Mouse (Mus musculus) MN1 (cell line): Measurements from ENCODE around the gene Chid1.
"Not testable (repeated sequence)": the region's sequence is repeated elsewhere in the genome, so short reads cannot be mapped to it uniquely, and the experiment has no call there.

Experiments
- DNase-seq: peaks from one replicate; pipeline ENCODE4 v3.0.0-alpha.2; 2016; ENCODE audit warnings: low spot score

Chid1 gene

DNA sequence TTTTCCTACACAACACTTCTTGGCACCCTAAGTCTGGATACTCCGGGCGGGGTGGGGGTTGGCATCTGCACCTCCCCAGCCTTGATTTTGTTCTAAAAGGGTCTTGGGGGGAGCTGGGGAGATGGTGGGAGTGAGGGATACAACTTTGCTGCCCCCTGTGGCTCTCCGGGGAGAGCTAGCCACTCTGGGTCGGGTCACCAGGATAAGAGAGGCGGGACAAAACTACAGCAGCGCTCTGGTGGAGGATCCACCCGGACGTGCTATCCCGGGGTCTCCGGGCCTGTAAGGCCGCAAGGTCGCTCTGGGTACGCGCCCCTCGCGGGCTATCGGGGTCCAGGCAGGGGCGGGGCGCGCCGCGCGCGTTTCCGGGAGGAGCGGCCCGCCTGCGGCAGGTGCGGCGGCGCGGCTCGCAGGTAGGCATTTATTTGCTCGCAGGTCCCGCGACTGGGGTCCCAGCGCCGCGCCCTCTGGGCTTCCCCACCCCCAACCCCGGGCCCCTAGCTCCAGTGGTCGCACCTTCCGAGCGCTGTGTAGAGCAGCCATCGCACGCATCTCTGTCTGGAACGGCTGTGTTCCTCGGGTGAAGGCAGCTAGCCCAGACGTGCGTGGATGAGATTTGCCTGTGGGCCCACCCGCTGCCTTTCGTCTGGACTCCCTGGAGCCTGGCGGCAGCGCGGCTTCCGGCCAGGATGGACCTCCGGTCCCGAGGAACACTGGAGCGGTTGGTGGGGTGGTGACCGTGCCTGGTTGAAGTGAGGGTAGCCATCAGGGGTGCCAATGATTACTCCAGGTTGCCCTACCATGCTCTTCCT, 77.9 kb downstream of the Chid1 start:
- DNase-seq = peak; percentile 49

DNA sequence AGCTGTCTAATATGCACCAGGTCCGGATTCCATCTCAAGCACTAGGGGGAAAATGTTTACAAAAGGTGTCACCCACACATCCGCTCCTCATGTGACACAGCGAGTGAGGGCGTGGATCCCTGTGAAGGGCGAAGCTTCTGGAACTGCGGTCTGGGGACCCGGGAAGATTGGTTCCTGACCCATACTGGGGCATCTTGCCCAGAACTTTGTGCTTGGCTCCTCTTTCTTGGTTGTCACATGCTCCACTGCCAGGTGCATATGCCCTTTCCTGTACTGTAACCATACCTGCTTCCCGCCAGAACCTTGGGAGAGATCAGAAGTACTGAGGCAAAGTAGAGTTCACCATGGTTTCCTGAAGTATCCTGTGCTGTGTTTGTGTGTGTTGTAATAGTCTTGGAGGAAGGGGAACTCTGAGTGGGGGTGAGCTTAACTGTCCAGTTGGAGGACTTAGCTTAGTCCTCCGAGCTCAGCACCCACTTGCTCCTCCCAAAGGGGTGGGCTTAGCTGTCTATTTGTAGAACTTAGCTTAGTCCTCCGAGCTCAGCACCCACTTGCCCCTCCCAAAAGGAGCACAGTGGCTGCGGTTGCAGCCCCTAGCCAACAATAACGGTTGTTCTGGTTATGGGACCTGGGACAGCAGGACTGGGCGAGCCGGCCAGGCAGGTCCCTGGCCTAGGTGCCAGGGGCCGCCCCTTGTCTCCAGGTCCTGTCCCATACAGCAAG, 79.1 kb downstream of the Chid1 start, which contains the start of gene Cracr2b:
Gene Cracr2b, plus strand, starts transcription at position 704 of the 723 bp plus-strand sequence.
- no peak for DNase-seq

DNA sequence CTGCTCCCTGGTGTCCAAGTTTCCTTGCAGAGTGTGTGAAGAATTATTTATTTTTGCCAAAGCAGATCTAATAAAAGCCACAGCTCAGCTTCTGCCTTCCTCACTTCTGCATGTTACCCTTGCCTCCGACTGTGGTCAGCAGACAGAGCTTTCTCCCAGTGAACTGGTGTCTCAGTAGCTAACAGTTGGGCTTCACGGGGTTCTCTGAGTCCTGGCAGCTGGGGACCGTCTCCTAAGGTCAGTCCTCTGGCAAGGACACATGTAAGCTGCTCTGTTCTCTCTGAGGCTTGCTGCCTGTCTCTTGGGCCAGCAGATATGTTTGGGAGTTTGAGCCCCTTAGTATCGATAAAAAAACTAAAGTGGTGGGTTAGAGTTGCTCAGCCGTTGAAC, 79.7 kb downstream of the Chid1 start:
- no peak for DNase-seq

DNA sequence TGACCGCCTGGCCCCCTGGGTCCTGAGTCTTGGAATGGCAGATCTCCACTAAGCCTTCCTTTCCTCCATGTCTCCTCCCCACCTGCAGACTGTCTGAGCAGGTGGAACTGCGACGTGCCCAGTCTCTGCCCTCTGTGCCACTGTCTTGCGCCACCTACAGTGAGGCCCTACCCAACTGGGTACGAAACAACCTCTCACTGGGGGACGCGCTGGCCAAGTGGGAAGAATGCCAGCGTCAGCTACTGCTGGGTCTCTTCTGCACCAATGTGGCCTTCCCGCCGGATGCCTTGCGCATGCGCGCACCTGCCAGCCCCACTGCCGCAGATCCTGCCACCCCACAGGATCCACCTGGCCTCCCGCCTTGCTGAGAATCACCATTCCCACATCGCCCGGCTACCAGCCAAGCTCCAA, 80.4 kb downstream of the Chid1 start:
- DNase-seq = no peak

DNA sequence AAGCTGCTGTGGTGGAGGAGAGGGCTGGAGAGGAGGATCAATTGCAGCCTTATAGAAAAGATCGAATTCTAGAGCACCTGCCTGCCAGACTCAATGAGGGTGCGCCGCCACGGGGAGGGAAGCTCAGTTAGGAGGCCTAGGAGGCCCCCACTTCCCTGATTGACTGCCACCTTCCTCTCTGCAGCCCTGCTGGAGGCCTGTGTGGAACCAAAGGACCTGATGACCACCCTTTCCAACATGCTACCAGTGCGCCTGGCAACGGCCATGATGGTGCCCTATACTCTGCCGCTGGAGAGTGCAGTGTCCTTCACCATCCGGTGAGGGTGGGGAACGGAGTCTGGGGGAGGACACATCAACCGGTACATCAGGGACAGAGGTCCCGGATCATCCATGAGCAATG, 81.0 kb downstream of the Chid1 start:
- DNase-seq = no peak

DNA sequence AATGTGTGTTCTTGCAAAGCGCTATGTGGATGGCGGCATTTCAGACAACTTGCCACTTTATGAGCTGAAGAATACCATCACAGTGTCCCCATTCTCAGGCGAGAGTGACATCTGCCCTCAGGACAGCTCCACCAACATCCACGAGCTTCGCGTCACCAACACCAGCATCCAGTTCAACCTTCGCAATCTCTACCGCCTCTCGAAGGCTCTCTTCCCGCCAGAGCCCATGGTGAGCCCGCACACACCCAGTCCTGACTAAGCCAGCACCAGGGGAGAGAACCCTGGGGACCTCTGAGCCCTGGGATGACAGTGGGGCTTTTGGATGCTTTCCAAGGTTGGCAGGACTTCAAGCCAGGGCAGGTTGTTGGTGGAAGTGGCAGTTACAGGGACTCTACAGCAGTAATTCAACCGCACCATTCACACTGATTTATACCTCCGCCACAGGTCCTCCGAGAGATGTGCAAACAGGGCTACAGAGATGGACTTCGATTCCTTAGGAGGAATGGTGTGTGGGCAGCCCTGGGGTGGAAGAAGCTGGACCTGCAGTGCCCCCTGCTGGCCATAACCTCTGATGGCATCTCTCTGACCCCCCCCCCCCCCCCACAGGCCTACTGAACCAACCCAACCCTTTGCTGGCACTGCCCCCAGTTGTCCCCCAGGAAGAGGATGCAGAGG, 81.5 kb downstream of the Chid1 start:
- DNase-seq = peak; percentile 68

DNA sequence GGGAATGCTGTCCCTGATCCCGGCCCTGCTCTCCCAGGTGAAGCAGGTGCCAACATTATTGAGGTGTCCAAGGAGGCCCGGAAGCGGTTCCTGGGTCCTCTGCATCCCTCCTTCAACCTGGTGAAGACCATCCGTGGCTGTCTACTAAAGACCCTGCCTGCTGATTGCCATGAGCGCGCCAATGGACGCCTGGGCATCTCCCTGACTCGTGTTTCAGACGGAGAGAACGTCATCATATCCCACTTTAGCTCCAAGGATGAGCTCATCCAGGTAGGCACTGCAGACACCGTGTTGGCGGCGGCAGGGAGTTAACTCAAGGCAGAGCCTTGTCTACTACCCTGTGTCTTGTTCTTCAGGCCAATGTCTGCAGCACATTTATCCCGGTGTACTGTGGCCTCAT, 82.4 kb downstream of the Chid1 start:
- no peak for DNase-seq

DNA sequence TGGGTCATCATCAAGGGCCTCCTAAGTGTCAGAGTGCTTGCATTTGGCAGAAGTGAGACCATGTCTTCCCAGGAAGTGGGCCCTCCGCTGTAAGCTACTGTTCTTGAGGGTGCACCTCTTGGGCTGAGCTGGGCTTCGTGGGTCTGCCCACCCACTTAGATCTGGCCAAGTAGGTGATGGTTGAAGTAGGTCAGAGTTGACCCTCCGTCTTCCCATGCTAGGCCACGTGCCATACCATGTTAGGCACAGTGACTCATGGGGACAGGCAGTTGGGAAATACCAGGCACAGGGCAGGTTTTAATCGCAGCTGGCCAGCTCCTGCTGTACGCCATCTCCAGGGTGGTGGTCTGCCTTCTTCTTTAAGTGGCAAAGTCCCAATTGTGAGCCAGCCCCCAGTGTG, 82.9 kb downstream of the Chid1 start:
- no peak for DNase-seq

DNA sequence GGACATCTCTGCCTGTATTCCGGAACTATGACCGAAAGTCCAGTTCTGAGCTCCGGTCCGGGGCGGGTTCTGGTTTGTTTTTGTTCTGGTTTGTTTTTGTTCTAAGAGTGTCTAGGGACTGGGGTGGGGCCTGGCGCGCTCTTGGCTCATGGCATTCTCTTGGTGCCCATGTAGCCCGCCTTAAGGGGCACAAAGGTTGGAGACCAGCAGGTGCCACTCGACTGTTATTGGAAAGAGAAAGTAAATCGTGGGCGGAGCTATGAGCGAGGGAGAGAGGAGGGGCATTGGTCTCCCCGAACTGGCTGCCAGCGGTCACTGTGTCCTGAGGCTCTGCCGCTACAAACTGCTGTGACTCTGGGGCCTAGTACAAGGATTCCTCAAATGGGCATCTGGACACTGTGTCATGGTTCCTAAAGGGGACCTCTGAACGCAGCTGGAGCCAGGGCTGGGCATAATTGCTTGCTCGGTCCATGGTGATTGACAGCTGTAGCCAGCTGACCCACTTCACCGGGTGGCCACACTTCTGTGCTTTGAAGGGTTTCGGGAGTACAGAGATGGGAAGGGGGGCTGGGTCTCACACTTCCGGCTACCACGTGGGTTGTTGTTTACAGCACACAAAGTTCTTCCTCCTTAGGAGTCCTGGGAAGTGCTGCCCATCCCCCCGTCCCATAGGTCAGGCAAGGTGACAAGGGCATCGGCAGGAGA, 83.9 kb downstream of the Chid1 start:
- peak; percentile 82 for DNase-seq

DNA sequence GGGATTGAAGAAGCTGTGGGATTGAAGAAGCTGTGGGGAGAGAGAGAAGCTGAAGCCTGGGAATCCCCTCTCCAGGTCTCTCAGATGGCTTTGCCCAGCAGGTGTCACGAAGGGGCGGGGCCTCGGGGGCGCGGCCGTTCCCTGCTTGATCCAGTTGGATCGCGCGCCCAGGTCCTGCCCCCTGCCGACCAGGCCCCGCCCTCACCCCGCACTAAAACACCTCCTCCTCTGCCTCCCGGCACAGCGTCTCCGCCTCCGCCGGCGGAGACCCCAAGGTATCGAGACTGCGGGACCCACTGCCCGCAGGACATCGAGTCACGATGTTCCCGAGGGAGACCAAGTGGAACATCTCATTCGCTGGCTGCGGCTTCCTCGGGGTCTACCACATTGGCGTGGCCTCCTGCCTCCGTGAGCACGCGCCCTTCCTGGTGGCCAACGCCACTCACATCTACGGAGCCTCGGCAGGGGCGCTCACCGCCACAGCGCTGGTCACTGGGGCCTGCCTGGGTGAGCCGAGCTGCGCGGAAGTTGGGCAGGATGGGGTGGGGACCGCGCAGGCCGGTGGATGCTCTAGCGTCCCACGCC, 84.6 kb downstream of the Chid1 start, which contains the start of gene Pnpla2:
Gene Pnpla2, plus strand, starts transcription at position 232 of the 585 bp plus-strand sequence.
- peak; percentile 93 for DNase-seq

DNA sequence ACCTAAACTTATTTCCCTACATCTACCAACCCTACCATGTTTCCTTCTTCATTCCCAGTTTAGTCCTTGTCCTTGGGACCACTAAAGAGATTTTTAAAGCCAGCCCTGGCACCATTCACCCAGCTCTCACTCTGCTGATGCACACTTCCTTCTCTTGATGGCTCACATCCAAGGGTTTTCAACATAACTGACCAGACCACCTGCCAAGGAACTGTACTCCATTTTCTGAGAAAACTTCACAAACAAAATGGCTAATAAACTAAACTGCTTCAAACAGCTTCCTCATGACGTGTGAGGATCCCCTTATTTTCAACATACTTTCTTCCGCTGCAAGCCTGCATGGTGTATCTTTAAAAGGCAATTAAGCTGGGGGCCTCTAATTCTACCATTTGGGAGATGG, 86.0 kb downstream of the Chid1 start:
- no peak for DNase-seq

DNA sequence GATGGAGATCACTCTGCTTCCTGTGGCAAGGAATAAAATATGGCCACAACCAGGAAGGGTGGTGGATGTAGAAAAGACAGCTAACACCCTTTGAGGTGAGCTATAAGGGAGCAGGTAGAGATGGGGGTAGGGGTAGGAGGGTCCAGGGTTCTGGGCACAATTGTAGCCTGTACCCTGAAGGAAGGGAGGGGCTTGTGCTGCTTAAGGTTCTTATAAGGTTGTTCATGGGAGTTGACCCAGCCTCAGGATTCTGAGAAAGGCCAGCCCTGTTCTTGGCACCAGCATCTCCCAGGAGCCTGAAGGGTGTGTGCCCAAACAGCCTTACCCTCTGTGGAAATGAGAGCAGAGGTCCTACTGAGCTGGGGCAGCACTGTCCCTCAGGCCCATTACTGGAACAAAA, 87.7 kb downstream of the Chid1 start:
- DNase-seq = no peak

DNA sequence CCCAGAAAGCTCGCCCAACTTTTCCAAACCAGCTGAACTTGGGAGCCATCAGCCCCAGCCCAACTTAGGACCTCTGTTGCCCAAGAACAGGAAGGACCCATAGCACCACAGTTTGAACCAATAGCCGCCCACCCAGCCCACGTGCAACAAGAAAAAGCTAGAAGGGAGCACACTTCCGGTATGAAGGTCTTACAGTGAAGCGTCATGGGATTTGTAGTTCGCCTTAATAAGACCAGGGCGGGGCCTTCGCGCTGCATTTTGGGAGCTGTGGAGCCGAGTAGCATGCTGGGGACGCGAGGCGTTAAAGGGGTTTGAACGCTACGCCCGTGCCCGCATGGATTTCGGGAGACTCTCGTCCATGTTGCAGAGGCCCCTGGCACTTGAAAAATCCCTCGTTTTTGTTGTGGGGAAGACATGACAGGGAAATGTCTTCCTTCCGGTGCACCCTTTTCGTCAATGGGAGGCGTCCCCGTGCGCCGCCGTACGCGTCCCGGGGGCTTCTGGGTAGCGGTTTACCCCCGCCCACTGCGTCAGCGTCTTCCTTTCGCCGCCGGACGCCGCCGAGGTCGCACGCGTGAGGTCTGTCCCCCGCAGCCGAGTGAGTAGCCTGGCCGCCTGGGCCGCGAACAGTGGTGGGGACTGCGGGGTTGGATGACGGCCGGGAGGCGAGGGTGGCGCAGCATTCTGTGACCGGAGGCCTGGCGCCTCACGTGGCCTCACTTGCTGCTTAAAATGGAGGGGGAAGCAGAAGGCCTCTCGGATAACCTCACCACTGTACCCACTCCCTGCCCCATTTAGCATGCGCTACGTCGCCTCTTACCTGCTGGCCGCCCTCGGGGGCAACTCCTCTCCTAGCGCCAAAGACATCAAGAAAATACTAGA, 92.3 kb downstream of the Chid1 start, which contains the start of gene Rplp2:
Gene Rplp2, plus strand, starts transcription at position 261 of the 882 bp plus-strand sequence.
- peak; percentile 91 for DNase-seq

DNA sequence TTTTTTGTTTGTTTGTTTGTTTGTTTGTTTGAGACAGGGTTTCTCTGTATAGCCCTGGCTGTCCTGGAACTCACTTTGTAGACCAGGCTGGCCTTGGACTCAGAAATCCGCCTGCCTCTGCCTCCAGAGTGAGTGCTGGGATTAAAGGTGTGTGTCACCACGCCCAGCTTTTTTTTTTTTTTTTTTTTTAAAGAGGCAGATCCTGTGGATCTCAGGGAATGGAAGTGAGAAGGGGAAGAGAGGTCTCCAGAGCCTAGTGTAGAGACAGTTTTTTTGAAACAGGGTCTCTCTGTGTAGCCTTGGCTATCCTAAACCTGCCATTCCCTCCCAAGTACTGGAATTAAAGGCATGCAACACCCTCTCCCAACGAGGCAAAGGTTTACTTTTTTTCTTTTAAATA, 93.3 kb downstream of the Chid1 start:
- DNase-seq = not testable (repeated sequence)

DNA sequence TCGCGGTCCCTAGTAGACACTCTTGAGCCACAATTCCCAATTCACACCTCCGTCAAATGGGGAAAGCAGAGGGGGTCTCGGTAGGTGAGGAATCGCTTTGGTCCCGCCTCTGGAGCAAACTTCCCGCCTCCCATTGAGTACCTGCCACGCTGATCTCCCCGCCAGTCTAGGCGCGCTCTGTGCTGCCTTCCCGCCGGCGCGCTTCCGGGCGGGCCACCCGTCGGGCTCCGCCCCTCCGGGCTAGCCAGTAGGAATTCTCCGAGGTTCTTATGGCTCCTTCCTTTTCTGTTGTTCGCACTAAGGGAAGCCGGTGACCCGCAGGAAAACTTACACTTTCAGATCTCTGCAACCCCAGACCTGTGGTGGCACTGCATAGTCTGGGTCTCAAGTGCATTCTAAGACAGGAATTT, 95.8 kb downstream of the Chid1 start, which contains the start of gene Pidd1:
Gene Pidd1, minus strand, starts transcription at position 198 of the 410 bp plus-strand sequence.
- peak; percentile 80 for DNase-seq
